In genomic region chr14:71276309-71276791, GRCm38 (mm10) we compare ENCODE assay signal across 8 mouse cellular contexts.
DNase-seq lines count a peak whose midpoint lies in the region; ATAC-seq lines count a peak whose summit lies in the region.

No protein-coding gene starts in this region.

- no peak overlapping the region for H3K4me3 ChIP-seq in hindbrain, embryonic 16.5 days (ENCODE audit: low read length)
- H3K4me3 ChIP-seq in midbrain, embryonic 13.5 days (replicated peaks) = no peak overlapping the region

- DNase-seq in cerebellum, postnatal 36 days = peak; percentile 5 to 20
- no peak for DNase-seq in cerebellum, adult 11-12 months
- DNase-seq in right cerebral cortex, adult 18-20 months = peak; percentile 9
- DNase-seq in right cerebral cortex, adult 2 months (ENCODE audit: low spot score in 2 of 2) = no peak
- DNase-seq in thymus, adult 18-20 months = no peak
- no peak for DNase-seq in gastrocnemius, postnatal 36 days

- intact Hi-C loops in gastrocnemius, postnatal 36 days (cut with DNase I) = no loop called here

- WGBS in hindbrain, embryonic 16.5 days = 44% methylated on average over 12 of the region's 12 CpGs
- 13% methylated on average over 12 of the region's 12 CpGs for WGBS in midbrain, embryonic 13.5 days

- H3K36me3 ChIP-seq in hindbrain, embryonic 16.5 days (ENCODE audit: control insufficient read depth, insufficient read depth, low read length) = no peaks in the 10 kb centered on the region
- no peaks in the 10 kb centered on the region for H3K36me3 ChIP-seq in midbrain, embryonic 13.5 days

- no peaks in the 10 kb centered on the region for H3K27me3 ChIP-seq in hindbrain, embryonic 16.5 days (replicated peaks; ENCODE audit: control insufficient read depth, insufficient read depth, low read length)
- peaks cover 7% of the 10 kb centered on the region; the same call in 1 of the 2 replicates for H3K27me3 ChIP-seq in midbrain, embryonic 13.5 days

- peak overlapping the region; percentile 18 for H3K4me2 ChIP-seq in hindbrain, embryonic 16.5 days (ENCODE audit: low read length)
- H3K4me2 ChIP-seq in midbrain, embryonic 13.5 days (replicated peaks) = peak overlapping the region; percentile 20

- H3K4me1 ChIP-seq in hindbrain, embryonic 16.5 days (ENCODE audit: control insufficient read depth, insufficient read depth, low read depth, low read length) = peaks cover 4% of the 10 kb centered on the region; the same call in 1 of the 2 replicates
- peaks cover 14% of the 10 kb centered on the region for H3K4me1 ChIP-seq in midbrain, embryonic 13.5 days (replicated peaks)

- 0 out of 2 replicates have a peak overlapping the region, but pooled peaks have one; percentile 6 for H3K9ac ChIP-seq in hindbrain, embryonic 16.5 days (ENCODE audit: low read depth, low read length)
- H3K9ac ChIP-seq in midbrain, embryonic 13.5 days (replicated peaks) = no peak overlapping the region

- H3K27ac ChIP-seq in hindbrain, embryonic 16.5 days (ENCODE audit: low read depth, low read length) = peak overlapping the region; percentile 45
- peak overlapping the region; percentile 64 for H3K27ac ChIP-seq in midbrain, embryonic 13.5 days

- ATAC-seq in hindbrain, embryonic 16.5 days = peak; percentile 71
- ATAC-seq in midbrain, embryonic 13.5 days = peak; percentile 91

- H3K9me3 ChIP-seq in hindbrain, embryonic 16.5 days (ENCODE audit: control insufficient read depth, low read length) = no peaks in the 10 kb centered on the region
- H3K9me3 ChIP-seq in midbrain, embryonic 13.5 days = no peaks in the 10 kb centered on the region

Comparison
In these comparisons a context has a peak if more than half of its experiments do, and no peak if none do; other contexts are left out.
1. DNase-seq: peak in cerebellum, postnatal 36 days (2 of 2) and right cerebral cortex, adult 18-20 months (single experiment); none in cerebellum, adult 11-12 months (single experiment), right cerebral cortex, adult 2 months (0 of 2), thymus, adult 18-20 months (0 of 2) and gastrocnemius, postnatal 36 days (0 of 2).